Mouse (Mus musculus) heart, postnatal 0 days (tissue): ENCODE data around the gene Rbm20.
A peak's percentile ranks its signal among the peaks of the same experiment; 100 is the strongest.

ENCODE experiments used
- CTCF ChIP-seq: IDR thresholded peaks from 2 replicates; pipeline ENCODE4 v1.5.1; 2016; ENCODE audit warnings: antibody characterized with exemption, control low read depth, low read depth
- EP300 ChIP-seq: IDR thresholded peaks from 2 replicates; pipeline ENCODE4 v1.6.1; 2016; ENCODE audit warnings: antibody characterized with exemption, low read depth

GRCm38 (mm10) chr19:53801789-53802683 is 124.9 kb downstream of the Rbm20 start:
- TF ChIP-seq CTCF (no peak), EP300 (peak; percentile 91)
